Mouse (Mus musculus) embryonic stem cell, embryonic (primary cell): Measurements from ENCODE around the gene Utp20.
"Not testable (repeated sequence)": the region's sequence is repeated elsewhere in the genome, so short reads cannot be mapped to it uniquely, and the experiment has no call there.

Experiments used
- CTCF ChIA-PET, 4 experiments: fragments of 300-600 bp in 2 of 4; fragments of 350-600 bp in 2 of 4; sonication (Branson Sonifier 250); formaldehyde crosslinking; loops; one replicate each; lab custom pipeline; 2022; ENCODE audit warnings: inconsistent platforms in 2 of 4; lab: Charles Lee
- POLR2A ChIA-PET, 4 experiments: fragments of 300-600 bp in 2 of 4; fragments of 350-600 bp in 2 of 4; sonication (Branson Sonifier 250); formaldehyde crosslinking; loops; one replicate each; lab custom pipeline; 2022; ENCODE audit warnings: antibody characterized with exemption in 4 of 4, inconsistent platforms in 1 of 4; lab: Charles Lee

Utp20 gene

GRCm38 (mm10) chr10:88796939-88797338 lies 29.7 kb downstream of the Utp20 start:
- CTCF ChIA-PET: interaction anchor here in 1 of 4 experiments (0.5 to 0.6 kb wide), 2 partner anchors 242 to 409 kb away, joined by 3 read pairs; no protein-coding TSS in a partner anchor
- POLR2A ChIA-PET: interaction anchor here in 2 of 4 experiments (0.6 to 2.5 kb wide), 9 partner anchors 15 to 407 kb away, joined by 3 to 9 read pairs (median 4); no protein-coding TSS in a partner anchor

- POLR2A ChIA-PET: interaction anchor here in 1 of 4 experiments (1.3 to 2.2 kb wide), 3 partner anchors 10 to 29 kb away, joined by 3 to 6 read pairs (median 4); no protein-coding TSS in a partner anchor
- CTCF ChIA-PET: no interaction called here
Observed at GRCm38 (mm10) chr10:88795226-88795625, 31.4 kb downstream of the Utp20 start.

GRCm38 (mm10) chr10:88794606-88795005 lies 32.0 kb downstream of the Utp20 start:
- ChIA-PET CTCF (no interaction called here), POLR2A (interaction anchor here in 2 of 4 experiments (0.6 to 2.2 kb wide), 7 partner anchors 7 to 247 kb away, joined by 3 to 6 read pairs (median 4); no protein-coding TSS in a partner anchor)

- ChIA-PET CTCF (no interaction called here), POLR2A (interaction anchor here in 1 of 4 experiments (1.0 to 2.2 kb wide), 5 partner anchors 8 to 25 kb away, joined by 3 to 6 read pairs (median 4); no protein-coding TSS in a partner anchor)
Observed at GRCm38 (mm10) chr10:88793671-88794070, 32.9 kb downstream of the Utp20 start.

GRCm38 (mm10) chr10:88784513-88784931 lies 42.1 kb downstream of the Utp20 start:
- POLR2A ChIA-PET: interaction anchor here in 2 of 4 experiments (0.6 to 2.6 kb wide), 3 partner anchors 9 to 41 kb away, joined by 3 to 7 read pairs (median 6); no protein-coding TSS in a partner anchor
- CTCF ChIA-PET: no interaction called here

GRCm38 (mm10) chr10:88783941-88784340 lies 42.7 kb downstream of the Utp20 start:
- ChIA-PET POLR2A (interaction anchor here in 2 of 4 experiments (0.6 to 2.4 kb wide), 2 partner anchors 10 to 41 kb away, joined by 3 to 6 read pairs; no protein-coding TSS in a partner anchor), CTCF (no interaction called here)

GRCm38 (mm10) chr10:88783135-88783534 lies 43.5 kb downstream of the Utp20 start:
- POLR2A ChIA-PET, CTCF ChIA-PET: not testable (repeated sequence)

GRCm38 (mm10) chr10:88780716-88781115 lies 45.9 kb downstream of the Utp20 start:
- ChIA-PET CTCF (no interaction called here), POLR2A (interaction anchor here in 1 of 4 experiments (1.2 kb wide), 1 partner anchor 11 kb away, joined by 3 read pairs; no protein-coding TSS in a partner anchor)

GRCm38 (mm10) chr10:88776206-88776605 lies 50.4 kb downstream of the Utp20 start:
- ChIA-PET CTCF (no interaction called here), POLR2A (interaction anchor here in 2 of 4 experiments (0.8 to 2.4 kb wide), 2 partner anchors 10 to 49 kb away, joined by 7 to 9 read pairs; no protein-coding TSS in a partner anchor)

- CTCF ChIA-PET: not testable (repeated sequence)
Observed at GRCm38 (mm10) chr10:88772965-88773364, 53.6 kb downstream of the Utp20 start.

GRCm38 (mm10) chr10:88769676-88770075 lies 56.9 kb downstream of the Utp20 start:
- CTCF ChIA-PET: interaction anchor here in 1 of 4 experiments (0.5 kb wide), 1 partner anchor 410 kb away, joined by 3 read pairs; no protein-coding TSS in a partner anchor
- POLR2A ChIA-PET: interaction anchor here in 2 of 4 experiments (0.9 to 2.2 kb wide), 3 partner anchors 10 to 30 kb away, joined by 3 to 8 read pairs (median 4); no protein-coding TSS in a partner anchor

More at GRCm38 (mm10) chr10:88772965-88773364, 53.6 kb downstream of the Utp20 start:
- POLR2A ChIA-PET: interaction anchor here in 1 of 4 experiments (1.7 kb wide), 1 partner anchor 47 kb away, joined by 5 read pairs; no protein-coding TSS in a partner anchor

GRCm38 (mm10) chr10:88768961-88769360 lies 57.6 kb downstream of the Utp20 start:
- ChIA-PET CTCF (interaction anchor here in 1 of 4 experiments (0.5 kb wide), 1 partner anchor 409 kb away, joined by 3 read pairs; no protein-coding TSS in a partner anchor), POLR2A (interaction anchor here in 2 of 4 experiments (0.9 to 2.2 kb wide), 2 partner anchors 11 to 31 kb away, joined by 3 to 8 read pairs; no protein-coding TSS in a partner anchor)

- POLR2A ChIA-PET: interaction anchor here in 2 of 4 experiments (0.8 to 1.5 kb wide), 5 partner anchors 14 to 48 kb away, joined by 3 to 5 read pairs (median 4); no protein-coding TSS in a partner anchor
- CTCF ChIA-PET: no interaction called here
Observed at GRCm38 (mm10) chr10:88765431-88766142, 61.0 kb downstream of the Utp20 start.

- ChIA-PET CTCF (interaction anchor here in 1 of 4 experiments (0.6 kb wide), 1 partner anchor 23 kb away, joined by 14 read pairs; no protein-coding TSS in a partner anchor), POLR2A (interaction anchor here in 1 of 4 experiments (2.3 kb wide), 1 partner anchor 11 kb away, joined by 13 read pairs; no protein-coding TSS in a partner anchor)
Observed at GRCm38 (mm10) chr10:88761524-88762212, 64.9 kb downstream of the Utp20 start.

- CTCF ChIA-PET: no interaction called here
- POLR2A ChIA-PET: interaction anchor here in 2 of 4 experiments (0.6 to 1.1 kb wide), 3 partner anchors 9 to 324 kb away, joined by 3 to 8 read pairs (median 6); no protein-coding TSS in a partner anchor
Observed at GRCm38 (mm10) chr10:88741426-88741825, 85.2 kb downstream of the Utp20 start.

GRCm38 (mm10) chr10:88740781-88741180 lies 85.8 kb downstream of the Utp20 start:
- CTCF ChIA-PET: no interaction called here
- POLR2A ChIA-PET: interaction anchor here in 2 of 4 experiments (1.0 to 1.4 kb wide), 3 partner anchors 9 to 10 kb away, joined by 3 read pairs; partner anchors contain the start of gene Arl1 (in 2 of the 2)

GRCm38 (mm10) chr10:88739818-88740217 lies 86.8 kb downstream of the Utp20 start:
- ChIA-PET CTCF (interaction anchor here in 3 of 4 experiments (0.7 to 1.7 kb wide), 3 partner anchors 226 to 363 kb away, joined by 3 to 19 read pairs (median 3); no protein-coding TSS in a partner anchor), POLR2A (interaction anchor here in 3 of 4 experiments (0.7 to 2.4 kb wide), 9 partner anchors 8 to 1233 kb away, joined by 3 to 9 read pairs (median 3); partner anchors contain the start of gene Arl1 (in 2 of the 3))

- ChIA-PET POLR2A (interaction anchor here in 3 of 4 experiments (0.7 to 2.4 kb wide), 9 partner anchors 9 to 1234 kb away, joined by 3 to 9 read pairs (median 5); partner anchors contain the start of gene Chpt1 (in 1 of the 3)), CTCF (interaction anchor here (0.7 to 1.7 kb wide), 5 partner anchors 11 to 362 kb away, joined by 3 to 19 read pairs (median 3); no protein-coding TSS in a partner anchor)
Observed at GRCm38 (mm10) chr10:88739074-88739473, 87.5 kb downstream of the Utp20 start.
